Mouse (Mus musculus) megakaryocyte, embryonic 14.5 days (primary cell): Measurements from ENCODE around the gene Snap47.

Experiments
- FLI1 ChIP-seq: IDR thresholded peaks from 2 replicates; pipeline ENCODE4 v1.6.1; 2012; ENCODE audit warnings: low read length, inconsistent platforms, mixed read lengths
- GATA1 ChIP-seq: IDR thresholded peaks from 3 replicates; pipeline ENCODE4 v1.6.1; 2012; ENCODE audit warnings: mixed read lengths, low read length, inconsistent platforms, borderline replicate concordance

DNA sequence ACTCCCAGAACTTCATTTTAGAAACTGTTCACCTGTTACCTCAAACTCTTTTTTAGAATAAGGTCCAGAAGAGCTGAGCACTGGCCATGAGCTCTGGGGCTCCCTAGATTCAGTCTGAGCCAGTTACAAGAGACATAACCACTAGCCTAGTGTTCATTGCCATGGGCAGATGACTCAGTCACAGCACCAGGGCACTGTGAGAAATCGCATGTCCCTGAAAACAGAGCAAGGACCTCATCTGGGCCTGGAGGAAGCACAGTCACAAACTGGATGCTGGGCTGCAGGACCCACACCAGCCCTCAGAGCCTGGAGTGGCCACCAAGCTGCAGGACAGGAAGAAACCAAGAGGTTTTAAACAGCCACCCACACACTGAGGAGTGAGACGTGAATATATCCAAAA is 40.1 kb downstream of the Snap47 start:
- no peak for TF ChIP-seq GATA1
- no peak for TF ChIP-seq FLI1
